Mouse (Mus musculus): ENCODE measurements around the gene Hoga1. TPM values are rescaled to one million over a fixed set of nuclear protein-coding genes. Genes with fewer than 3 reads are reported as not detected.
A peak's percentile ranks its signal among the peaks of the same experiment; 100 is the strongest.
"Not testable (repeated sequence)": the region's sequence is repeated elsewhere in the genome, so short reads cannot be mapped to it uniquely, and the experiment has no call there.

Gene Hoga1
- polyA plus RNA-seq, 1 experiment from 2014 or later, result 1.1 TPM

DNA sequence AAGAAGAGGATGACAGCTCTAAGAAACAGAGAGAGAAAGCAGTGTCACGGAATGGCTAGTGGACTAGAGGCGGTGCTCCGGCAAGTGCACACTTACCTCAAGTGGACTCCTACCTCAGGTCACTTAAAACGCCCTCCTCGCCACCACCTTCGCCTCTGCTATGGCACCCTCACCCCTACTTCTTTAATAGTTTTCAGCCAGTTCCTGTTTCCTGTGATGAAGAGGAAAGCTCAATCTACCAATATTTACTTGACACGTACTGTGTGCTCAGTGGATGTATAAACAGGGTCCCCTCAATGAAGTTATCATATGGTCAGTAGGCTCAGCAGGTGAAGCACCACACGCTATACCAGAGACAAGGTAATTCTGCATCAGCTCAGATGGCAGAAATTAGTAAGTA lies 33.2 kb downstream of the Hoga1 start:
- WGBS, result 93% methylated on average over 8 of the region's 8 CpGs

GRCm38 (mm10) chr19:42079006-42079405 lies 33.6 kb downstream of the Hoga1 start:
- no peak overlapping the region for H3K4me2 ChIP-seq (replicated peaks)
- peaks cover 3% of the 10 kb centered on the region; the same call in 1 of the 2 replicates for H3K4me1 ChIP-seq
- peaks cover 43% of the 10 kb centered on the region for H3K36me3 ChIP-seq
- no peak overlapping the region for H3K9ac ChIP-seq
- H3K27ac ChIP-seq, result no peak overlapping the region
- H3K4me3 ChIP-seq, result no peak overlapping the region
- no peaks in the 10 kb centered on the region for H3K27me3 ChIP-seq
- WGBS, result 96% methylated on average over 12 of the region's 12 CpGs
- ATAC-seq (ENCODE audit: low FRiP score), result no peak
- H3K9me3 ChIP-seq (replicated peaks), result no peaks in the 10 kb centered on the region

More for the DNA sequence above, 33.2 kb downstream of the Hoga1 start:
- H3K4me2 ChIP-seq (replicated peaks), result no peak overlapping the region
- ATAC-seq (ENCODE audit: low FRiP score), result no peak
- H3K27ac ChIP-seq, result no peak overlapping the region
- H3K36me3 ChIP-seq, result peaks cover 45% of the 10 kb centered on the region
- H3K4me3 ChIP-seq, result no peak overlapping the region
- H3K9ac ChIP-seq, result no peak overlapping the region
- no peaks in the 10 kb centered on the region for H3K9me3 ChIP-seq (replicated peaks)
- peaks cover 3% of the 10 kb centered on the region; the same call in 1 of the 2 replicates for H3K4me1 ChIP-seq
- no peaks in the 10 kb centered on the region for H3K27me3 ChIP-seq

- no peak overlapping the region for H3K4me3 ChIP-seq
- ATAC-seq (ENCODE audit: low FRiP score), result no peak
- H3K4me2 ChIP-seq (replicated peaks), result no peak overlapping the region
- H3K27ac ChIP-seq, result no peak overlapping the region
- WGBS, result 80% methylated on average over 5 of the region's 5 CpGs
- peaks cover 3% of the 10 kb centered on the region; the same call in 1 of the 2 replicates for H3K4me1 ChIP-seq
- H3K9ac ChIP-seq, result no peak overlapping the region
- peaks cover 33% of the 10 kb centered on the region for H3K36me3 ChIP-seq
- H3K9me3 ChIP-seq (replicated peaks), result no peaks in the 10 kb centered on the region
- H3K27me3 ChIP-seq, result no peaks in the 10 kb centered on the region
Observed at GRCm38 (mm10) chr19:42079950-42080349, 34.5 kb downstream of the Hoga1 start.

- ATAC-seq (ENCODE audit: low FRiP score), result no peak
- H3K4me1 ChIP-seq, result peaks cover 3% of the 10 kb centered on the region; the same call in 1 of the 2 replicates
- no peak overlapping the region for H3K4me3 ChIP-seq
- H3K27ac ChIP-seq, result no peak overlapping the region
- H3K4me2 ChIP-seq (replicated peaks), result no peak overlapping the region
- no peaks in the 10 kb centered on the region for H3K9me3 ChIP-seq (replicated peaks)
- no peak overlapping the region for H3K9ac ChIP-seq
- peaks cover 28% of the 10 kb centered on the region for H3K36me3 ChIP-seq
- 81% methylated on average over 11 of the region's 11 CpGs for WGBS
- H3K27me3 ChIP-seq, result no peaks in the 10 kb centered on the region
Observed at GRCm38 (mm10) chr19:42080469-42080868, 35.1 kb downstream of the Hoga1 start.

- peaks cover 17% of the 10 kb centered on the region; the same call in 1 of the 2 replicates for H3K36me3 ChIP-seq
- 91% methylated on average over 5 of the region's 5 CpGs for WGBS
- not testable (repeated sequence) for H3K4me3 ChIP-seq; H3K9me3 ChIP-seq (replicated peaks); H3K4me2 ChIP-seq (replicated peaks); H3K27ac ChIP-seq; H3K27me3 ChIP-seq; H3K9ac ChIP-seq; H3K4me1 ChIP-seq; ATAC-seq (ENCODE audit: low FRiP score)
Observed at GRCm38 (mm10) chr19:42081613-42082012, 36.2 kb downstream of the Hoga1 start.

DNA sequence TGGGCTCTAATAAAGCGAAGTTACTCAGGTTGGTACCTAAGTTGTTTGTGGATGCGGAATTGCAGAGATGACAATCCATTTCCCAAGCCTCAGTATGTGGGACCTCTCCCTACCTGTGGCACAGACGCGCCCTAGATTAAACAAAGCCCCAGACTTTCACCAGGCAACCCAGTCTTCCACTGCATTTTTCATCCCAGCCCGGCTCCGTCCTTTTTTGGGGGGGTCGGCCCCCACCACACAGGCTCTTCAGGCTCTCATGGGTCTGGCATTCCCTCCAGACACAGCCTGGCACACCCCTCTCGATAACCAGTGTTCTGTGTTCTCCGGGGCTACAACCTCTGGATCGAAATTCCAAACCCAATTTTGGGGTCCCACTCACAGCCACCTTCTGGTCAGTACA lies 40.3 kb downstream of the Hoga1 start:
- peak overlapping the region; percentile 93 for H3K4me2 ChIP-seq (replicated peaks)
- H3K27ac ChIP-seq, result peak overlapping the region; percentile 49; the same call in 1 of the 2 replicates
- 8% methylated on average over 10 of the region's 10 CpGs for WGBS
- no peaks in the 10 kb centered on the region for H3K9me3 ChIP-seq (replicated peaks)
- no peak; the same call in 1 of the 2 replicates for ATAC-seq (ENCODE audit: low FRiP score)
- H3K4me1 ChIP-seq, result peaks cover 13% of the 10 kb centered on the region
- peak overlapping the region; percentile 79 for H3K4me3 ChIP-seq
- peak overlapping the region; percentile 81 for H3K9ac ChIP-seq
- no peaks in the 10 kb centered on the region for H3K27me3 ChIP-seq
- no peaks in the 10 kb centered on the region for H3K36me3 ChIP-seq

DNA sequence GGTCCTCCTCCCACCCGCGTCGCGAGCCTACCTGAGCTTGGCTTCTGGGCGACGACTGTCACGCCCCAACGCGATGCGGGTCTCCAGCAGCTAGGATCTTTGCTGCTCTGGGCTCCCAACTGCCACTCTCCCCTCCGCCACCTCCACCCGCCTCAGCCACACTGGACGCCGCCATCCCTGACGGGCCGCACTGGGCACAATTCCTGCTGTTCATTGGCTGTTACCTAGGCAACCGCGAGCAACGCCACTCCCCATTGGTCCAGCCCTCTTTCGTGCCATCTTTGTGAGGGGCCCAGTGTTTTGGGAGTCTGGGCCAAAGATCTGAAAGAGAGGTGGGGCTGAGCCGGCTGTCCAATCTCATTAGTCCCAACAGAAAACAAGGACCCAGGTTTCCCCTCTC lies 40.8 kb downstream of the Hoga1 start, which contains the start of gene Morn4:
Gene Morn4 (minus strand): TSS at position 192 of the 400 bp plus-strand sequence.
- Histone ChIP-seq H3K4me1 (peaks cover 17% of the 10 kb centered on the region), H3K36me3 (no peaks in the 10 kb centered on the region), H3K4me2 (replicated peaks) (peak within 1 kb of the TSS; percentile 93), H3K27me3 (no peaks in the 10 kb centered on the region), H3K9ac (peak within 1 kb of the TSS; percentile 81), H3K9me3 (replicated peaks) (no peaks in the 10 kb centered on the region), H3K4me3 (peak within 1 kb of the TSS; percentile 79), H3K27ac (peak within 1 kb of the TSS; percentile 49; the same call in 1 of the 2 replicates)
- ATAC-seq (ENCODE audit: low FRiP score), result peak; percentile 83
- 1% methylated on average over 21 of the region's 21 CpGs for WGBS

DNA sequence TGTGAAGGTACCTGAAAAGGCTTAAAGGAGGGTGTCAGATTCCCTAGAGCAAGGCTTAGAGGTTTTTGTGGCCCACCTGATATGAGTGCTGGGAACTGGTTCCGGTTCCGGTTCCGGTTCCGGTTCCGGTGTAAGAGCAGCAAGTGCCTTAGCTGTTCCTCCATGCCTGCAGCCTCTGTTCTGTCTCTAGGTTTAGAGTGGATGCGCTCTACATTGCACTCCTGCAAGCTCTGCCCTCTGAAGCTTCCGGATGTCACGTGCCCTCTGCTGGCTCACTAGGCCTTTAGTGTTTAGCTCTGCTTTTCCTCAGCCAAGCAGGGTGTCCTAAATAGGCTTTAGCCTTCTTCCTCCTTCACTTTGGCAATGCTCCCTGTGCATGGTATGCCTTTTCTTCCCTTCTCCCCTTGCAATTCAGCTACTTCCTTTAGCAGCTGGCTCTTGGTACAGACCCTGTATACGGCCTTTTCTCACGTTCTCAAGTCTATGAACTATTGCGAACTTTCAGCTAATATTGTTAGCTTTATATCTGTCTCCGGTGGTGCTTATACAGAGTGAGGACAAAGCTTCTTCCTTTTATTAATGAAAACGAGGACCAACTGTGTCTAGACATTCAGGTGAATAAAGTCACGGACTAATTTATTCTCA lies 43.8 kb downstream of the Hoga1 start:
- Histone ChIP-seq H3K4me2 (replicated peaks) (peak overlapping the region; percentile 90), H3K27ac (peak overlapping the region; percentile 81), H3K27me3 (no peaks in the 10 kb centered on the region), H3K9ac (0 out of 2 replicates have a peak overlapping the region, but pooled peaks have one; percentile 41), H3K4me3 (peak overlapping the region; percentile 99), H3K4me1 (peaks cover 26% of the 10 kb centered on the region), H3K9me3 (replicated peaks) (no peaks in the 10 kb centered on the region), H3K36me3 (peaks cover 8% of the 10 kb centered on the region)
- ATAC-seq (ENCODE audit: low FRiP score), result no peak
- WGBS, result 28% methylated on average over 14 of the region's 14 CpGs

GRCm38 (mm10) chr19:42089748-42090595 lies 44.6 kb downstream of the Hoga1 start, which contains the start of gene Pi4k2a:
Gene Pi4k2a, plus strand, starts transcription at chr19:42090470.
- Histone ChIP-seq H3K27ac (peak within 1 kb of the TSS; percentile 94), H3K4me2 (replicated peaks) (peak within 1 kb of the TSS; percentile 90), H3K9me3 (replicated peaks) (no peaks in the 10 kb centered on the region), H3K4me1 (peaks cover 26% of the 10 kb centered on the region), H3K4me3 (peak within 1 kb of the TSS; percentile 99), H3K36me3 (peaks cover 8% of the 10 kb centered on the region), H3K27me3 (no peaks in the 10 kb centered on the region), H3K9ac (peak within 1 kb of the TSS; percentile 90)
- WGBS, result 1% methylated on average over 55 of the region's 55 CpGs
- ATAC-seq (ENCODE audit: low FRiP score), result peak; percentile 98

DNA sequence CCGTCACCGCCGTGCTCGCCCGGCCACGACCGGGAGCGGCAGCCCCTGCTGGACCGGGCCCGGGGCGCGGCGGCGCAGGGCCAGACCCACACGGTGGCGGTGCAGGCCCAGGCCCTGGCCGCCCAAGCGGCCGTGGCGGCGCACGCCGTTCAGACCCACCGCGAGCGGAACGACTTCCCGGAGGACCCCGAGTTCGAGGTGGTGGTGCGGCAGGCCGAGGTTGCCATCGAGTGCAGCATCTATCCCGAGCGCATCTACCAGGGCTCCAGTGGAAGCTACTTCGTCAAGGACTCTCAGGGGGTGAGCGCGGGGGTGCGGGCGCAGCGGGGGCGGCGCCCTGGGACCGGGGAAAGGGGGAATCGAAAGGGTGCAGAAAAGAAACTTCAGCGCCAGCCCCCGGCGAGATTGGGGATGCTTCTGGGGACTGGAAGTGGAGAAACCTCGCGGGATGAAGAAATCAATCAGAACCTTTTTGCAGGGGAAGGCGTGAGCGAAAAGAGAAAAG lies 45.3 kb downstream of the Hoga1 start:
- no peaks in the 10 kb centered on the region for H3K9me3 ChIP-seq (replicated peaks)
- no peaks in the 10 kb centered on the region for H3K27me3 ChIP-seq
- peaks cover 26% of the 10 kb centered on the region for H3K4me1 ChIP-seq
- peaks cover 8% of the 10 kb centered on the region for H3K36me3 ChIP-seq
- H3K27ac ChIP-seq, result peak overlapping the region; percentile 94
- ATAC-seq (ENCODE audit: low FRiP score), result peak; percentile 80
- WGBS, result under 1% methylated on average over 50 of the region's 52 CpGs
- H3K4me2 ChIP-seq (replicated peaks), result peak overlapping the region; percentile 90
- H3K9ac ChIP-seq, result peak overlapping the region; percentile 90
- peak overlapping the region; percentile 99 for H3K4me3 ChIP-seq

GRCm38 (mm10) chr19:42099406-42099805 lies 54.0 kb downstream of the Hoga1 start:
- Histone ChIP-seq H3K4me3 (no peak overlapping the region), H3K4me1 (no peaks in the 10 kb centered on the region), H3K36me3 (peaks cover 26% of the 10 kb centered on the region), H3K4me2 (replicated peaks) (no peak overlapping the region), H3K27me3 (no peaks in the 10 kb centered on the region), H3K9ac (no peak overlapping the region), H3K27ac (no peak overlapping the region), H3K9me3 (replicated peaks) (no peaks in the 10 kb centered on the region)
- ATAC-seq (ENCODE audit: low FRiP score), result no peak
- 95% methylated on average over 3 of the region's 3 CpGs for WGBS

GRCm38 (mm10) chr19:42104681-42105080 lies 59.3 kb downstream of the Hoga1 start:
- H3K27me3 ChIP-seq, result no peaks in the 10 kb centered on the region
- no peak overlapping the region for H3K9ac ChIP-seq
- H3K4me1 ChIP-seq, result no peaks in the 10 kb centered on the region
- H3K4me2 ChIP-seq (replicated peaks), result no peak overlapping the region
- H3K36me3 ChIP-seq, result peaks cover 47% of the 10 kb centered on the region
- 96% methylated on average over 9 of the region's 9 CpGs for WGBS
- no peak overlapping the region for H3K4me3 ChIP-seq
- no peak overlapping the region for H3K27ac ChIP-seq
- no peaks in the 10 kb centered on the region for H3K9me3 ChIP-seq (replicated peaks)
- ATAC-seq (ENCODE audit: low FRiP score), result no peak
